Mouse (Mus musculus) lung, embryonic 15.5 days (tissue): ENCODE measurements around the gene Myog. TPM values are rescaled to one million over a fixed set of nuclear protein-coding genes. Genes with fewer than 3 reads are reported as not detected.

Experiments
- ATAC-seq: fragments of 200-750 bp; cut with Nextera tagmentation; 2 replicates; pipeline ENCODE4 v1.8.0; 2017; ENCODE audit warnings: moderate number of reproducible peaks, borderline replicate concordance; ENCODE audit not compliant: low FRiP score, low TSS enrichment; ENCODE audit errors: extremely low read depth
- H3K27ac ChIP-seq: fragments of 300-500 bp; sonication (generic); 2 replicates; pipeline ENCODE4 v1.5.1; 2015; ENCODE audit warnings: moderate library complexity, mild to moderate bottlenecking, inconsistent platforms
- H3K27me3 ChIP-seq: fragments of 300-500 bp; sonication (generic); 2 replicates; pipeline ENCODE4 v1.6.1; 2015; ENCODE audit warnings: inconsistent platforms
- H3K36me3 ChIP-seq: fragments of 300-500 bp; sonication (generic); 2 replicates; pipeline ENCODE4 v1.6.1; 2015; ENCODE audit warnings: inconsistent platforms
- H3K4me1 ChIP-seq: fragments of 300-500 bp; sonication (generic); 2 replicates; pipeline ENCODE4 v1.6.1; 2015; ENCODE audit warnings: inconsistent platforms
- H3K4me2 ChIP-seq: fragments of 300-500 bp; sonication (generic); 2 replicates; pipeline ENCODE4 v1.6.1; 2015; ENCODE audit warnings: inconsistent platforms, mild to moderate bottlenecking, moderate library complexity
- H3K4me3 ChIP-seq: fragments of 300-500 bp; sonication (generic); 2 replicates; pipeline ENCODE4 v1.5.1; 2015; ENCODE audit warnings: mild to moderate bottlenecking, inconsistent platforms
- H3K9ac ChIP-seq: fragments of 300-500 bp; sonication (generic); 2 replicates; pipeline ENCODE4 v1.6.1; 2015; ENCODE audit warnings: inconsistent platforms
- H3K9me3 ChIP-seq: fragments of 300-500 bp; sonication (generic); 2 replicates; pipeline ENCODE4 v1.6.1; 2016; ENCODE audit warnings: inconsistent platforms
- WGBS: fragments of 180-500 bp; shearing (Covaris S2); methylation state at CpG from one replicate; pipeline ENCODE4 v1.1.7; 2015; 5-methylcytosine and 5-hydroxymethylcytosine counted together
- polyA plus RNA-seq: library from polyadenylated mRNA; unstranded; fragments of >200 nt; fragmentation: Nextera tagmentation; extraction: Ambion mirVana; gene quantifications from 2 replicates; pipeline ENCODE4 v1.2.1, GENCODE M21; 2015

Gene Myog
- polyA plus RNA-seq, 1 experiment from 2014 or later: 0.41 TPM

- no peak overlapping the region for H3K4me2 ChIP-seq
- no peaks in the 10 kb centered on the region for H3K36me3 ChIP-seq
- ATAC-seq: no peak
- H3K4me1 ChIP-seq: peaks cover 15% of the 10 kb centered on the region
- no peak overlapping the region for H3K9ac ChIP-seq
- WGBS: 85% methylated on average over 9 of the region's 9 CpGs
- H3K27ac ChIP-seq: no peak overlapping the region
- H3K9me3 ChIP-seq: no peaks in the 10 kb centered on the region
- H3K27me3 ChIP-seq: peaks cover 4% of the 10 kb centered on the region; the same call in 1 of the 2 replicates
- H3K4me3 ChIP-seq: no peak overlapping the region
These were observed 15.2 kb downstream of the Myog start for GRCm38 (mm10) chr1:134304940-134305339.

- H3K9me3 ChIP-seq: no peaks in the 10 kb centered on the region
- no peak overlapping the region for H3K4me2 ChIP-seq
- peaks cover 11% of the 10 kb centered on the region for H3K4me1 ChIP-seq
- no peak for ATAC-seq
- H3K9ac ChIP-seq: no peak overlapping the region
- no peaks in the 10 kb centered on the region for H3K27me3 ChIP-seq
- no peak overlapping the region for H3K27ac ChIP-seq
- 67% methylated on average over 10 of the region's 10 CpGs for WGBS
- no peaks in the 10 kb centered on the region for H3K36me3 ChIP-seq
- H3K4me3 ChIP-seq: no peak overlapping the region
These were observed 17.6 kb downstream of the Myog start for GRCm38 (mm10) chr1:134307409-134307808.

- ATAC-seq: no peak
- Histone ChIP-seq H3K4me3 (no peak overlapping the region), H3K4me2 (no peak overlapping the region), H3K27ac (no peak overlapping the region), H3K27me3 (no peaks in the 10 kb centered on the region), H3K4me1 (no peaks in the 10 kb centered on the region), H3K9me3 (no peaks in the 10 kb centered on the region), H3K36me3 (no peaks in the 10 kb centered on the region), H3K9ac (no peak overlapping the region)
- WGBS: 83% methylated on average over 2 of the region's 2 CpGs
These were observed 20.5 kb downstream of the Myog start for GRCm38 (mm10) chr1:134310291-134310690.

GRCm38 (mm10) chr1:134310729-134311128, 20.9 kb downstream of the Myog start:
- Histone ChIP-seq H3K4me2 (no peak overlapping the region), H3K27me3 (no peaks in the 10 kb centered on the region), H3K9me3 (no peaks in the 10 kb centered on the region), H3K4me1 (no peaks in the 10 kb centered on the region), H3K9ac (no peak overlapping the region), H3K36me3 (no peaks in the 10 kb centered on the region), H3K4me3 (no peak overlapping the region), H3K27ac (no peak overlapping the region)
- 87% methylated on average over 3 of the region's 3 CpGs for WGBS
- ATAC-seq: no peak

- H3K36me3 ChIP-seq: no peaks in the 10 kb centered on the region
- H3K9me3 ChIP-seq: no peaks in the 10 kb centered on the region
- H3K4me3 ChIP-seq: no peak overlapping the region
- no peak overlapping the region for H3K27ac ChIP-seq
- no peaks in the 10 kb centered on the region for H3K27me3 ChIP-seq
- no peak overlapping the region for H3K9ac ChIP-seq
- H3K4me2 ChIP-seq: no peak overlapping the region
- H3K4me1 ChIP-seq: no peaks in the 10 kb centered on the region
- ATAC-seq: no peak
- 90% methylated on average over 7 of the region's 7 CpGs for WGBS
These were observed 22.0 kb downstream of the Myog start for GRCm38 (mm10) chr1:134311760-134312159.

GRCm38 (mm10) chr1:134315181-134315580, 25.4 kb downstream of the Myog start:
- H3K9ac ChIP-seq: no peak overlapping the region
- no peaks in the 10 kb centered on the region for H3K27me3 ChIP-seq
- H3K9me3 ChIP-seq: no peaks in the 10 kb centered on the region
- H3K4me2 ChIP-seq: no peak overlapping the region
- ATAC-seq: no peak
- no peaks in the 10 kb centered on the region for H3K4me1 ChIP-seq
- H3K36me3 ChIP-seq: no peaks in the 10 kb centered on the region
- H3K4me3 ChIP-seq: no peak overlapping the region
- no peak overlapping the region for H3K27ac ChIP-seq
- WGBS: 80% methylated on average over 5 of the region's 5 CpGs

GRCm38 (mm10) chr1:134316361-134316760, 26.6 kb downstream of the Myog start:
- Histone ChIP-seq H3K4me1 (no peaks in the 10 kb centered on the region), H3K36me3 (no peaks in the 10 kb centered on the region), H3K9ac (no peak overlapping the region), H3K4me2 (no peak overlapping the region), H3K4me3 (no peak overlapping the region), H3K27me3 (no peaks in the 10 kb centered on the region), H3K9me3 (no peaks in the 10 kb centered on the region), H3K27ac (no peak overlapping the region)
- WGBS: 81% methylated on average over 9 of the region's 9 CpGs
- ATAC-seq: no peak

- ATAC-seq: no peak
- Histone ChIP-seq H3K9me3 (no peaks in the 10 kb centered on the region), H3K4me1 (no peaks in the 10 kb centered on the region), H3K4me3 (no peak overlapping the region), H3K27me3 (no peaks in the 10 kb centered on the region), H3K4me2 (no peak overlapping the region), H3K36me3 (no peaks in the 10 kb centered on the region), H3K9ac (no peak overlapping the region), H3K27ac (no peak overlapping the region)
- 77% methylated on average over 5 of the region's 5 CpGs for WGBS
These were observed 28.5 kb downstream of the Myog start for GRCm38 (mm10) chr1:134318261-134318660.

- no peaks in the 10 kb centered on the region for H3K4me1 ChIP-seq
- H3K27me3 ChIP-seq: no peaks in the 10 kb centered on the region
- no peaks in the 10 kb centered on the region for H3K9me3 ChIP-seq
- no peaks in the 10 kb centered on the region for H3K36me3 ChIP-seq
- no peak overlapping the region for H3K27ac ChIP-seq
- no peak for ATAC-seq
- H3K9ac ChIP-seq: no peak overlapping the region
- no peak overlapping the region for H3K4me3 ChIP-seq
- 53% methylated on average over 14 of the region's 14 CpGs for WGBS
- H3K4me2 ChIP-seq: no peak overlapping the region
These were observed 31.0 kb downstream of the Myog start for GRCm38 (mm10) chr1:134320691-134321301.

GRCm38 (mm10) chr1:134322591-134322990, 32.8 kb downstream of the Myog start:
- Histone ChIP-seq H3K27me3 (no peaks in the 10 kb centered on the region), H3K36me3 (no peaks in the 10 kb centered on the region), H3K27ac (no peak overlapping the region), H3K9me3 (no peaks in the 10 kb centered on the region), H3K4me2 (no peak overlapping the region), H3K9ac (no peak overlapping the region), H3K4me3 (no peak overlapping the region), H3K4me1 (no peaks in the 10 kb centered on the region)
- WGBS: 73% methylated on average over 6 of the region's 6 CpGs
- ATAC-seq: no peak

- Histone ChIP-seq H3K4me3 (no peak overlapping the region), H3K4me2 (no peak overlapping the region), H3K36me3 (no peaks in the 10 kb centered on the region), H3K4me1 (no peaks in the 10 kb centered on the region), H3K27ac (no peak overlapping the region), H3K9ac (no peak overlapping the region), H3K9me3 (no peaks in the 10 kb centered on the region), H3K27me3 (no peaks in the 10 kb centered on the region)
- 87% methylated on average over 12 of the region's 12 CpGs for WGBS
- no peak for ATAC-seq
These were observed 37.1 kb downstream of the Myog start for GRCm38 (mm10) chr1:134326841-134327346.

GRCm38 (mm10) chr1:134331879-134332635, 42.3 kb downstream of the Myog start:
- peak overlapping the region; percentile 30; the same call in 1 of the 2 replicates for H3K27ac ChIP-seq
- H3K9ac ChIP-seq: no peak overlapping the region; the same call in 1 of the 2 replicates
- no peaks in the 10 kb centered on the region for H3K27me3 ChIP-seq
- H3K4me2 ChIP-seq: peak overlapping the region; percentile 42
- H3K9me3 ChIP-seq: no peaks in the 10 kb centered on the region
- H3K36me3 ChIP-seq: no peaks in the 10 kb centered on the region
- H3K4me1 ChIP-seq: peaks cover 11% of the 10 kb centered on the region
- H3K4me3 ChIP-seq: no peak overlapping the region
- no peak; the same call in 1 of the 2 replicates for ATAC-seq
- 45% methylated on average over 20 of the region's 20 CpGs for WGBS
